Mouse (Mus musculus) T-cell, adult 2 months (primary cell): Measurements from ENCODE around the gene Slc25a10.

Source experiments
- DNase-seq: peaks from one replicate; pipeline ENCODE4 v3.0.0; 2022; ENCODE audit warnings: low spot score

Gene Slc25a10

DNA sequence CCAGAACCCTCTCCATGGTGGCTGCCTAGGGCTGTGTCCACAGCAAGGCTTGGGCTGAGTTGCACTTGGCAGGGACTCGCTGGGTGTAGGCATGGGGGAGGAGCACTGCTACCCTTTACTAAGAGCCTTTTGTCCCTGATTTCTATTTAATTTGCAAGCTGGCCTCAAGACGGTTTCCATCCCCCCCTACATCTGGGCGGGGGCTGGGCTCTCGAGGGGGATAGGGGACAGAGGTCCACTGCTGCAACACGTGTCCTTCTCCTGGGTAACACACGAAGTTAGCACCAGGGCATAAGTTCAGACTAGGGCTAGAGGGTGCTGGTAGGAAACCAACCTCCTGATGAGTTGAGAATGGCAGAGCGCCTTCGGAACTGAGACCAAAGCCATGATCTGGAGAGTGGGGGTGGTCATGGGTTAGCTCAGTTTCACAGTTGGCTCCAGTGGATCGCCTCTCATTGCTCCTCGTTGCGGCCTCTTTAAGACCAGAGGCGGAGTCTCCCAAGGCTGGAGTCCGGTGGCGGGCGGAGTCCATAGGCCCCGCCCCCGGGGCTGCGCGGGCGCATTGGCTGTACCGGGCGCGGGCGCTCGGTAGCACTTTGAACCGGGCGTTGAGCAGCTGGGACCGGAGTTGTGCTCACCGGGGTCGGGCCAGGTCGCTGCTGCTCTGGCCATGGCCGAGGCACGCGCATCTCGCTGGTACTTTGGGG is at the start of gene Slc25a10:
Gene Slc25a10, plus strand, starts transcription at position 524 of the 707 bp plus-strand sequence.
- DNase-seq = peak; percentile 43

- DNase-seq = no peak
These were observed 49.3 kb upstream of the Slc25a10 start, which contains the start of gene Tspan10 for GRCm38 (mm10) chr11:120442344-120442743. Gene Tspan10, plus strand, starts transcription at chr11:120442644.

DNA sequence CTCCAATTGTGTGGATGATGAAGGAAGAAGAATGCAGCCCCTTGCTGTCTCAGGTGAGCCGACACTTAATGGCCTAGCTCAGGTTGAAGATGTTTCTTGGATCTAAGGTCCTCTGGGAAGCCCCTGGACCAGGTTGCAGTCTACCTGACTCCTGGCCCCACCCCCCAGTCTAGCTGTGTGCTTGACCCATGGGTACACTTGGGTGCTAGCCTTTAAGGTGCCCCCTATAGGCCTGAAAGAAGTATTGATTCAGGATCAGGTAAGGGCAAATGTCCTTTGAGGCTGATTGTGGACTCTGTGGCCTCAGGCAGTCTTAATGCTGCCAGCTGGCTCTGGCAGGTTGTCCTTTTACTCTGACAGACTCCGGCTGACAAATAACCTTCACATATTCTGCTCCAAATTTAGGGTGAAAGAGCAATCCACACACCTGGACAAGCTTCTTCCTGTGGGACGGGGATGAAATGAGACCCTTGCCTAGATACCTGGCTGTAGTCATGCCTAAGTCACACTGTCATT is 48.8 kb upstream of the Slc25a10 start:
- no peak for DNase-seq

GRCm38 (mm10) chr11:120444106-120444505 is 47.5 kb upstream of the Slc25a10 start:
- no peak for DNase-seq

- no peak for DNase-seq
These were observed 46.2 kb upstream of the Slc25a10 start for GRCm38 (mm10) chr11:120445475-120445874.

DNA sequence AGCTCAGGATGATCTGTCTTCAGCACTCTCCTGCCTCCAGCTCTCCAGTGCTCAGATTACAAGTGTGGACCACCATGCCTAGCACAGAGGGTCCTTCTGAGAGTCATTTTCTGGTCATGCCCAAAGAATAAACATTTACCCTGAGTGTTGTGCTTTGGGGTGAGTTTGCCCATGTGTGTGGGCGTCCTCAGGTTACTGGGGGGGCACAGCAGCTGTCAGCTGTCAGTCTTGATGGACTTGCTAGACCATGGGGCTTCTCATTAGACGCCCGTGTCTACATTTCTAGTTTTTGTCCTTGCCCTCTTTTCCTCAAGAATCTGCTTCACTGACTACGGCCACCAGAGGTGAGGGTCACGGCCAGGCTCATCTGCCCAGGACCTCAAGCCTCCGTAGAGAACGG is 44.5 kb upstream of the Slc25a10 start:
- no peak for DNase-seq

GRCm38 (mm10) chr11:120452246-120452645 is 39.4 kb upstream of the Slc25a10 start:
- no peak for DNase-seq

- DNase-seq = no peak
These were observed 38.3 kb upstream of the Slc25a10 start, which contains the start of gene Pde6g for GRCm38 (mm10) chr11:120453306-120453705. Gene Pde6g, minus strand, starts transcription at chr11:120453500.

DNA sequence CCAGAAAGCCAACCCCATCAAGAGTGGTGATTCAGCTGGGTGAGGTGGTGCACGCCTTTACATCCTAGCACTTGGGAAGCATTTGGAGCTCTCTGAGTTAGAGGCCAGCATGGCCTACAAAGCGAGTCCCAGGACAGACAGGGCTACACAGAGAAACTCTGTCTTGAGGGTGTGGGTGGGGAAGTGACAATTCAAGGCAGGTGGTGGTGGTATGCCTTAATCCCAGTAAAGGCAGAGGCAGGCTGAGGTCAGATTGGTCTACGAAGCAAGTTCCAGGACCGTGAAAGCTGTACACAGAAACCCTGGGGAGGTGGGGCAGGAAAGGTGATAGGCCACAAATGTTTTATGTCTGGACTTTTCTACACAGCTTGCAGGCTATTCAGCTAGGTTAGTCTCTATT is 36.7 kb upstream of the Slc25a10 start:
- DNase-seq = no peak

- no peak for DNase-seq
These were observed 36.2 kb upstream of the Slc25a10 start for GRCm38 (mm10) chr11:120455413-120455812.

DNA sequence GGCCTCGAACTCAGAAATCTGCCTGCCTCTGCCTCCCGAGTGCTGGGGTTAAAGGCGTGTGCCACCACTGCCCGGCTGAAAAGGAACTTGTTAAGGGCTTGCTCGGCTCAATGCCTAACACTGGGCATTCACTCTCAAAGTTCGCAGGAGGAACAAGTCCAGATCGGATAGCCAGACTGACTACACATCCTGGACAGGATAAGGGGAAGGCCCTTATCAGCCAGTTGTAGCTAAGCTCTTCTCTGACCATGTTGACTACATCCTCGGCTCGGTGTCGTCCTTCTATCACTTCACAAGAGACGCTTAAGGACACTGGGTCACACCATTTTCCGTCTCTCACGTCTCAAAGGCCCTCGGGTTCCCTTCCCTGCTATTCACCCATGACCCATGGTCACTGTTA is 34.3 kb upstream of the Slc25a10 start:
- no peak for DNase-seq

- DNase-seq = peak; percentile 71
These were observed 33.6 kb upstream of the Slc25a10 start, which contains the start of the genes Oxld1 and Ccdc137 for GRCm38 (mm10) chr11:120457772-120458751. Gene Oxld1, minus strand, starts transcription at chr11:120458068. Gene Ccdc137, plus strand, starts transcription at chr11:120458115.

- no peak for DNase-seq
These were observed 32.6 kb upstream of the Slc25a10 start for GRCm38 (mm10) chr11:120458847-120459597.

DNA sequence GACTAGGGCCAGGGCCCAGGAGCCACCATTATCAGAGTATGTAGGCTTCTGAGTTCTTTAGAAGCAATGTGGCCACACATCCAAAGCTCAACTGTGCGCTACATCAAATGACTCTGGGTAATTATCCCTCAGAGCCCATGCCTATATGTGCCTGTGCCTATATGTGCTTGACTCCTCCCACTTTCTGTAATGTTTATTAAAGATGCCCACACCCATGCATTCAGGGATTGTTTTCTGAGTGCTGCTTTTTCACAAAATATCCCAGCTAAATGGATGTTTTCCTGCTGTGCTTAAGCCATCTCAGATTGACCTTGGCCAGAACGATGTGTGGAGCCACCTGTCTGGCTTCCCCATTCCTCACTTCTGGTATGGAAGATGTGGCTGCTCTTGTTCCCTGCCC is 28.1 kb upstream of the Slc25a10 start:
- DNase-seq = no peak

GRCm38 (mm10) chr11:120464365-120464764 is 27.3 kb upstream of the Slc25a10 start:
- DNase-seq = no peak

- no peak for DNase-seq
These were observed 26.1 kb upstream of the Slc25a10 start for GRCm38 (mm10) chr11:120465521-120465920.

DNA sequence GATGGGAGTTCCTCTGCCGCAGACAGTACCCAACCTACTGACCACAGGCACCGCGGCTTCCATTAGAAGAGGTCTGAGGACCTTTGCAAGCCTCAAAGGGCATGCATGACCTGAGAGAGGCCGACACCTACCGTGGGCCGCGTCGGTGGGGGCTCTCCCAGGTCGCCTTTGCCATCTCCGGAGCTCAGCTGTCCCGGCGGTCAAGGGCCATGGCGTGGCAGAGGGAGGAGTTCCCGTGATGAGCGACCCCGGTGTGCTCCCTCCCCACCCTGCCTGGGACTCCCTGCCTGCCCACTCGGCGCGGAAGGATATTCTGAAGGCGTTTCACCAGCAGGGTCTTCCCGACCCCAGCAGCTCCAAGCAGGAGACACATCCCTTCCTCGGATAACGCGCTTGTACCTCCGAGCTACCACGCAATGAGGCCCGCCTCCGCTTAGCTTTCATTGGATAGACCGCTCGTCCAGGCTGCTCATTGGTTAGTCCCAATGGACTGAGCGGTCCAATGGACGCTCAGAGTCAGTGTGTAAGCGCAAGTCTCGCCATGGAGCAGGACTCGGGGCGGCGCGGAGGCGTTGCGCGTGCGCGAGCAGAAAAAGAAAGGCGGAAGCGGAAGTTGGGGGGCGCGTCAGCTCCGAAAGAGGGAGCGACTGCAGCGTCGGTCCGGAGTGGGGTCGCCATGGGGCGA is 24.4 kb upstream of the Slc25a10 start, which contains the start of gene Arl16:
Gene Arl16, minus strand, starts transcription at position 557 of the 685 bp plus-strand sequence.
- peak; percentile 95 for DNase-seq

DNA sequence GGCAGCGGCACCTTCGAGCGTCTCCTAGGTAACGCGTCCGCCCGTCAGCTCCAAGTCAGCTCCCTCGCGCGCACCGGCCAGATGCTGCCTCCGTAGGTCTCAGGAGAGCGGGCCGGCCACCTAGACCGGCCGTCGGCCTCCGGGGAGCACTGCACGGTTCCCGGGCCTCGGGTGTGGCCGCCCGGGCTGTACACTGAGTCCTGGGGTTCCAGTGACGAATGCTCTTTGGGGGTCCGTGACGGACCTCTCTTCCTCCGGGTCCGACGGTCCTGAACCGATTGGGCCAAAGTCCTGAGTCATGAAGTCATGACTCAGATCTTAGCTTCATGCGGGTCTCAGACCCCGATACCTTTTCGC is 23.9 kb upstream of the Slc25a10 start:
- DNase-seq = no peak

GRCm38 (mm10) chr11:120472052-120472451 is 19.6 kb upstream of the Slc25a10 start:
- no peak for DNase-seq

DNA sequence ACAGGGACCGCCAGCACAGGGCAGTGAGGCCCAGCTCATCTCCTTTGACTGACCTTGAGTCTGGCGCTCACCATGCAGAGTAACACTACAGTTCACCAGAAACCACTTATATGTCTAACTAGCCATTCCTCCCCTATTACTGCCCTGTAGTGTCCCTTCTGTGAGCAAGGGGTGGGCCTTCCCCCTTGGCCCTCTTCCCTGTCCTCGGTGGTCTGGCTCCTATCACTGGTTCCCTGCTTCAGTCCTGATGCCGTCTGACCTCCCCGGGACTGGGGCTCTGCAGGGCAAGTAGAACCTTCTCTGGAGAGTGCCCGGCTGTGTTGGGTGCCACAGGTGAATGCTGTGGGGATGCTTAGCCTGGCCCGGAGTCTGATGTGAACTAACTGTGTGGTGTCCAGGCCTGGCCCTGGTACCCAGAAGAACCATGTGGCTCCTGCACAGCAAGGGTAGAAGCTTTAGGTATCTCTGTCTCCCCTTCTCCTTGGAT is 8.1 kb upstream of the Slc25a10 start:
- DNase-seq = no peak
